Mouse (Mus musculus): ENCODE data around the gene Efcab11. TPM values are rescaled to one million over a fixed set of nuclear protein-coding genes. Genes with fewer than 3 reads are reported as not detected.
"Not testable (repeated sequence)": the region's sequence is repeated elsewhere in the genome, so short reads cannot be mapped to it uniquely, and the experiment has no call there.

Efcab11 gene
- polyA plus RNA-seq, 2 experiments from 2014 or later, result 2.5 to 2.8 TPM

GRCm38 (mm10) chr12:99806741-99807140, 77.5 kb downstream of the Efcab11 start:
- ATAC-seq, result not testable (repeated sequence)

- peak; percentile 62 for ATAC-seq
These were observed 88.3 kb downstream of the Efcab11 start for GRCm38 (mm10) chr12:99795921-99796320.

- peak; percentile 71 for ATAC-seq
These were observed 89.2 kb downstream of the Efcab11 start for GRCm38 (mm10) chr12:99794792-99795620.

- no peak for ATAC-seq
These were observed 90.1 kb downstream of the Efcab11 start for GRCm38 (mm10) chr12:99794158-99794515.

- no peak for ATAC-seq
These were observed 90.6 kb downstream of the Efcab11 start for GRCm38 (mm10) chr12:99793465-99794157.

GRCm38 (mm10) chr12:99789283-99789960, 94.8 kb downstream of the Efcab11 start:
- peak; percentile 65 for ATAC-seq

- no peak for ATAC-seq
These were observed 102.5 kb downstream of the Efcab11 start for GRCm38 (mm10) chr12:99781774-99782173.

GRCm38 (mm10) chr12:99780396-99780795, 103.8 kb downstream of the Efcab11 start:
- no peak for ATAC-seq

GRCm38 (mm10) chr12:99779908-99780307, 104.3 kb downstream of the Efcab11 start:
- ATAC-seq, result no peak

- no peak for ATAC-seq
These were observed 107.6 kb downstream of the Efcab11 start for GRCm38 (mm10) chr12:99776497-99777139.

GRCm38 (mm10) chr12:99774864-99775263, 109.4 kb downstream of the Efcab11 start:
- no peak for ATAC-seq

- peak; percentile 91 for ATAC-seq
These were observed 110.5 kb downstream of the Efcab11 start for GRCm38 (mm10) chr12:99773636-99774193.

- no peak for ATAC-seq
These were observed 113.2 kb downstream of the Efcab11 start for GRCm38 (mm10) chr12:99771018-99771417.

- no peak for ATAC-seq
These were observed 114.6 kb downstream of the Efcab11 start for GRCm38 (mm10) chr12:99769626-99770025.

GRCm38 (mm10) chr12:99767691-99768090, 116.5 kb downstream of the Efcab11 start:
- no peak for ATAC-seq

GRCm38 (mm10) chr12:99765979-99766378, 118.3 kb downstream of the Efcab11 start:
- ATAC-seq, result no peak

GRCm38 (mm10) chr12:99764053-99764452, 120.2 kb downstream of the Efcab11 start:
- ATAC-seq, result no peak

- no peak for ATAC-seq
These were observed 126.3 kb downstream of the Efcab11 start for GRCm38 (mm10) chr12:99757754-99758526.

- ATAC-seq, result no peak
These were observed 127.1 kb downstream of the Efcab11 start for GRCm38 (mm10) chr12:99756914-99757687.

GRCm38 (mm10) chr12:99756213-99756612, 128.0 kb downstream of the Efcab11 start:
- ATAC-seq, result no peak

- ATAC-seq, result no peak
These were observed 131.3 kb downstream of the Efcab11 start for GRCm38 (mm10) chr12:99752986-99753385.

Data from activated CD4-positive, CD25-positive, alpha-beta regulatory T cell, adult 4 months (primary cell).